Mouse (Mus musculus) brain, embryonic 14.5 days (tissue): ENCODE measurements around the gene Rnf123.

Experiments used
- CTCF ChIP-seq: fragments of 200-500 bp; IDR thresholded peaks from 2 replicates; pipeline ENCODE4 v1.5.1; 2012; ENCODE audit warnings: inconsistent platforms, mild to moderate bottlenecking, moderate library complexity, borderline replicate concordance; ENCODE audit not compliant: insufficient read depth, insufficient read length; ENCODE audit errors: extremely low read depth
- POLR2A ChIP-seq: fragments of 200-500 bp; IDR thresholded peaks from 2 replicates; pipeline ENCODE4 v1.6.1; 2012; ENCODE audit warnings: mild to moderate bottlenecking, inconsistent platforms, borderline replicate concordance; ENCODE audit not compliant: poor library complexity, insufficient read depth, insufficient read length, severe bottlenecking; ENCODE audit errors: extremely low read depth

GRCm38 (mm10) chr9:108017127-108017526 lies 66.0 kb downstream of the Rnf123 start:
- TF ChIP-seq POLR2A (no peak), CTCF (no peak)
